Mouse (Mus musculus): ENCODE results near the gene Plekhg5. TPM values are rescaled to one million over a fixed set of nuclear protein-coding genes. Genes with fewer than 3 reads are reported as not detected.

Plekhg5 gene
- polyA plus RNA-seq, 1 experiment from 2014 or later, result 21.3 TPM

DNA sequence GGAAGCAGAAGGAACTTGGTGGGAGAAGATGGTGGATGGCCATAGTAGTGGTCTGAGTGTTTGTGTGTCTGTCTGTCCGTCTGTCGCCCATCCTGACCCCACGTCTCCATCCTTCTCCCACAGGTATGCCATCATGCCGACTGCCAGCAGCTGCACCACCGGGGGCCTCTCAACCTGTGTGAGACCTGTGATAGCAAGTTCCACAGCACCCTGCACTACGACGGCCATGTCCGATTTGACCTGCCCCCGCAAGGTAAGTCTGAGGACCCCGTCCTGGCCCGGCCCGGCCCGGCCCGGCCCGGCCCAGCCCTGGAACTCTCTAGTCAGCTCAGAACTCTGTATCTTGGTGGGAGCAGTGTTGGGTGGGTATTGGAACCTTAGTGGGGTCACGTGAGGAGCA is 29.6 kb downstream of the Plekhg5 start:
- WGBS, result 94% methylated on average over 13 of the region's 16 CpGs
- ATAC-seq (ENCODE audit: insufficient number of reproducible peaks, low FRiP score, low TSS enrichment, low read depth), result no peak
- no peak overlapping the region for H3K27ac ChIP-seq (replicated peaks)
- peaks cover 16% of the 10 kb centered on the region for H3K4me1 ChIP-seq
- no peak overlapping the region for H3K4me3 ChIP-seq (replicated peaks)
- H3K27me3 ChIP-seq, result no peaks in the 10 kb centered on the region
- no peak overlapping the region for H3K9ac ChIP-seq
- no peaks in the 10 kb centered on the region for H3K9me3 ChIP-seq (replicated peaks)
- peaks cover 50% of the 10 kb centered on the region for H3K36me3 ChIP-seq
- no peak overlapping the region for H3K4me2 ChIP-seq (replicated peaks)

DNA sequence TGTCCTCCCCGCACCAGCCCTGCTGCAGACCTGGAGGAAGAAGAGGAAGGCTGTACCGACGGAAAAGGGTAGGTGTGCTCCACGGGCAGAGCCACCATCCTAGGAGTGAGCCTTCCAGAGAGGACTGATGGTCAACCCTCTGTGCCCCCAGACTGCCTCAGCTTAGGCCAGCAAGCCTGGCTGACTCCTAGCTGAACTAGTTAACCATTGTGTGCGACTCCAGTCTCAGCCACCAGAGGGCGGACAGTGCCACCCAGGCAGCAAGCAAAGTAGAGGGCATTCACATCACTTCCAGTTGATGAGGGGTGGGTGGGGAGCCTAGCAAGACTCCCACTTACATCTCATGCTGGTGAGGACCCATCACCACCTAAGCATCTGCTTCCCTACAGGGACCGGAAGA is 30.7 kb downstream of the Plekhg5 start:
- 40% methylated on average over 7 of the region's 7 CpGs for WGBS
- ATAC-seq (ENCODE audit: insufficient number of reproducible peaks, low FRiP score, low TSS enrichment, low read depth), result no peak
- peaks cover 51% of the 10 kb centered on the region for H3K36me3 ChIP-seq
- no peak overlapping the region for H3K9ac ChIP-seq
- no peak overlapping the region for H3K27ac ChIP-seq (replicated peaks)
- no peaks in the 10 kb centered on the region for H3K27me3 ChIP-seq
- no peak overlapping the region for H3K4me3 ChIP-seq (replicated peaks)
- no peaks in the 10 kb centered on the region for H3K9me3 ChIP-seq (replicated peaks)
- H3K4me1 ChIP-seq, result peaks cover 23% of the 10 kb centered on the region
- H3K4me2 ChIP-seq (replicated peaks), result no peak overlapping the region

DNA sequence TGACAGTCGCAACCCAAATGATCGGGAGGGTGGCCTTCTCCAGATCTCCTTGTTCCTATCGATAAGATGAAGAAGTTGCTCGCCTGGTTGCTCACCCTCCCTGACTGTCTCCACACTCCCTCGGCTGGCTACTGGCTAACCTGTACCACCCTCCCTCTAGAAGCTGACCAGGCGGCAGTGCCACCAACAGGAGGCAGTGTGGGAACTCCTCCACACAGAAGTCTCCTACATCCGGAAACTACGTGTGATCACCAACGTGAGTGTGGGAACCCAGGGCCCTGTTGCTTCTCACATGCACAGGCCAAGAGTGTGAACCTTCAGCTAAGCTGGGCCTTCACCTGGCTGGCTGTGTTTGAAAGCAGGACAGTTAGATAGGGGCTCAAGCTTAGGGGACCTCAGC is 34.4 kb downstream of the Plekhg5 start:
- peaks cover 19% of the 10 kb centered on the region for H3K4me1 ChIP-seq
- H3K27me3 ChIP-seq, result no peaks in the 10 kb centered on the region
- no peak overlapping the region for H3K4me3 ChIP-seq (replicated peaks)
- no peak overlapping the region for H3K4me2 ChIP-seq (replicated peaks)
- 0 out of 2 replicates have a peak overlapping the region, but pooled peaks have one; percentile 52 for H3K27ac ChIP-seq (replicated peaks)
- no peaks in the 10 kb centered on the region for H3K9me3 ChIP-seq (replicated peaks)
- peaks cover 85% of the 10 kb centered on the region for H3K36me3 ChIP-seq
- no peak overlapping the region; the same call in 1 of the 2 replicates for H3K9ac ChIP-seq
- no peak for ATAC-seq (ENCODE audit: insufficient number of reproducible peaks, low FRiP score, low TSS enrichment, low read depth)
- 60% methylated on average over 9 of the region's 9 CpGs for WGBS

DNA sequence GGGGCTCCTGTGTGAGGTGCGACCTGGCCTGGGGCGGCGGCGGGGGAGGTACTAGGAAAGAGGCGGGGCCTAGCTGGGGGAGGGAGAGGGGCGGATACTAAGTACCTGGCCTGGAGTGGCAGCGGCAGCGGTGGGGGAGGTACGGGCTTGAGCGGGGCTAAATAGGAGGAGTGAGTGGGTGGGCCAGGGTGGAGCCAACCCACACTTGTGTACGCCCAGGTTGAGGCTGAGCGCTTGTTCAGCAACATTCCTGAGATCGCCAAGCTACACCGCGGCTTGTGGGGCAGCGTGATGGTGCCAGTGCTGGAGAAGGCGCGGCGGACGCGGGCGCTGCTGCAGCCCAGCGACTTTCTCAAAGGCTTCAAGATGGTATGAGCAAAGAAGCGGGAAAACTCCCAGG is 35.2 kb downstream of the Plekhg5 start:
- peak overlapping the region; percentile 71 for H3K27ac ChIP-seq (replicated peaks)
- no peaks in the 10 kb centered on the region for H3K27me3 ChIP-seq
- H3K4me2 ChIP-seq (replicated peaks), result peak overlapping the region; percentile 47
- no peak overlapping the region for H3K9ac ChIP-seq
- H3K36me3 ChIP-seq, result peaks cover 84% of the 10 kb centered on the region
- no peaks in the 10 kb centered on the region for H3K9me3 ChIP-seq (replicated peaks)
- peak overlapping the region; percentile 31 for H3K4me3 ChIP-seq (replicated peaks)
- 15% methylated on average over 24 of the region's 24 CpGs for WGBS
- peaks cover 19% of the 10 kb centered on the region for H3K4me1 ChIP-seq
- peak; percentile 82 for ATAC-seq (ENCODE audit: insufficient number of reproducible peaks, low FRiP score, low TSS enrichment, low read depth)

DNA sequence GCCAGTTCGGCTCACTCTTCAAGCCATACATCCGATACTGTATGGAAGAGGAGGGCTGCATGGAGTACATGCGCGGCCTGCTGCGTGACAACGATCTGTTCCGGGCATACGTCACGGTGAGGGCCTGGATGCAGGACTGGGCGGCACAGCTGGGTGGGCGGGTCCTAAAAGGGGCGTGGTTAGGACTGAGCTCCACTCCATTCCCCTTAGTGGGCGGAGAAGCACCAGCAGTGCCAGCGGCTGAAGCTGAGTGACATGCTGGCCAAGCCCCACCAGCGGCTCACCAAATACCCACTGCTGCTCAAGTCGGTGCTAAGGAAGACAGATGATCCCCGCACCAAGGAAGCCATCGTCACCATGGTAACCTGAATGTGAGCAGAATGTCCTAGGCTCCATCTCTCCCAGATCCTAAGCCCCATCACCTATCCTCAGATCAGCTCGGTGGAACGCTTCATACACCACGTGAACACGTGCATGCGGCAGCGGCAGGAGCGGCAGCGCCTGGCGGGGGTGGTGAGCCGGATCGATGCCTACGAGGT is 35.7 kb downstream of the Plekhg5 start:
- H3K4me2 ChIP-seq (replicated peaks), result peak overlapping the region; percentile 47
- H3K9ac ChIP-seq, result no peak overlapping the region
- H3K4me3 ChIP-seq (replicated peaks), result peak overlapping the region; percentile 31
- ATAC-seq (ENCODE audit: insufficient number of reproducible peaks, low FRiP score, low TSS enrichment, low read depth), result peak; percentile 89
- 22% methylated on average over 30 of the region's 30 CpGs for WGBS
- H3K4me1 ChIP-seq, result peaks cover 19% of the 10 kb centered on the region
- H3K9me3 ChIP-seq (replicated peaks), result no peaks in the 10 kb centered on the region
- no peaks in the 10 kb centered on the region for H3K27me3 ChIP-seq
- peaks cover 85% of the 10 kb centered on the region for H3K36me3 ChIP-seq
- peak overlapping the region; percentile 71 for H3K27ac ChIP-seq (replicated peaks)

DNA sequence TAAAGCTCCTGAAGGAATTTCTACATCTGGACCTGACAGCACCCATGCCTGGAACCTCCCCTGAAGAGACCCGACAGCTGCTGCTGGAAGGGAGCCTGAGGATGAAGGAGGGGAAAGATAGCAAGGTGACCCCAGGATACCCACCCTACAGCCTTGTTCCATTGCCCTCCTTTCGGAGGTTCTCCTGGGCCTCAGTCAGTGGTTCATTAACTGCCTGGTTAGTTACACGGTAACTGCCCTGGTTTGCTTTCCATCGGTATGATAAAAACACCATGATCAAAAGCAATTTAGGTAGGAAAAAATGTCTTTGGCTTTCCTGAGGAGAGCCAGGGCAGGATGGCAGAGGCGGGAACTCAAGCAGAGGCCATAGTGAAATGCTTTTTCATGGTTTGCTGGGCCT is 36.4 kb downstream of the Plekhg5 start:
- Histone ChIP-seq H3K27me3 (no peaks in the 10 kb centered on the region; the same call in 1 of the 2 replicates), H3K4me1 (peaks cover 19% of the 10 kb centered on the region), H3K4me2 (replicated peaks) (no peak overlapping the region), H3K36me3 (peaks cover 85% of the 10 kb centered on the region), H3K27ac (replicated peaks) (no peak overlapping the region), H3K4me3 (replicated peaks) (no peak overlapping the region), H3K9ac (no peak overlapping the region), H3K9me3 (replicated peaks) (no peaks in the 10 kb centered on the region)
- no peak for ATAC-seq (ENCODE audit: insufficient number of reproducible peaks, low FRiP score, low TSS enrichment, low read depth)
- 85% methylated on average over 5 of the region's 5 CpGs for WGBS

DNA sequence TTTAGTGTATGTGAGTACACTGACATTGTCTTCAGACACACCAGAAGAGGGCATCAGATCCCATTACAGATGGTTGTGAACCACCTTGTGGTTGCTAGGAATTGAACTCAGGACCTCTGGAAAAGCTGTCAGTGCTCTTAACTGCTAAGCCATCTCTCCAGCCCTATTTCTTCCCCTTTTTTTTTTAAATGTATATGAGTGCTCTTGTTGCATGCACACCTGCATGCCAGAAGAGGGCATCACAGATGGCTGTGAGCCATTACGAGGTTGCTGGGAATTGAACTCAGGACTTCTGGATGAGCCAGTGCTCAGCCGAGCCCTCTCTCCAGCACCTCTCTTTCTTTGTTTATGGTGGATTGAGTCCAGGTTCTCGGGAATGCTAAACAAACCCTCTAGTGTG is 37.2 kb downstream of the Plekhg5 start:
- Histone ChIP-seq H3K27ac (replicated peaks) (no peak overlapping the region), H3K9me3 (replicated peaks) (no peaks in the 10 kb centered on the region), H3K27me3 (no peaks in the 10 kb centered on the region; the same call in 1 of the 2 replicates), H3K9ac (no peak overlapping the region), H3K36me3 (peaks cover 86% of the 10 kb centered on the region), H3K4me1 (peaks cover 19% of the 10 kb centered on the region), H3K4me3 (replicated peaks) (no peak overlapping the region), H3K4me2 (replicated peaks) (no peak overlapping the region)
- 73% methylated on average over 3 of the region's 3 CpGs for WGBS
- no peak for ATAC-seq (ENCODE audit: insufficient number of reproducible peaks, low FRiP score, low TSS enrichment, low read depth)

DNA sequence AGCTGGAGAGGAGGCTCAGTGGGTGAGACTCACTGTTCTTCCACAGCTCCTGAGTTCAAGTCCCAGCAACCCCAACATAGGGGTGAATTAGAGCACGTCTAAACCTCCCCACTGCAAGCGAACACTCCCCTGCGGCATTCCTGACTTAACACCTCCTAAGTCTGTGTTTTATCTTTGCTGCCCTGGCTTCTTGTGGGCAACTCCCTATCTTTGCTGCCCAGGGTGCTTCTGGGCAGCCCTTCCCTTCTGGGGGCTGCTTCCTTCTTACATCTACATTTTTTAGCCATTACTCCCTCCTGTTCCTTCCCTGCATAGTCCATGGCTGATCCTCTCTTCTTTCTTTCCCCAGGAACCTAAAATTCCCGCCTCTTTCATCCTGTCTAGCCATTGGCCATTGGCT is 38.4 kb downstream of the Plekhg5 start:
- peaks cover 8% of the 10 kb centered on the region for H3K27me3 ChIP-seq
- no peak overlapping the region for H3K4me2 ChIP-seq (replicated peaks)
- ATAC-seq (ENCODE audit: insufficient number of reproducible peaks, low FRiP score, low TSS enrichment, low read depth), result no peak
- no peak overlapping the region for H3K9ac ChIP-seq
- WGBS, result 83% methylated on average over 4 of the region's 4 CpGs
- H3K9me3 ChIP-seq (replicated peaks), result no peaks in the 10 kb centered on the region
- H3K4me3 ChIP-seq (replicated peaks), result no peak overlapping the region
- H3K27ac ChIP-seq (replicated peaks), result no peak overlapping the region
- H3K4me1 ChIP-seq, result peaks cover 24% of the 10 kb centered on the region
- peaks cover 82% of the 10 kb centered on the region for H3K36me3 ChIP-seq

DNA sequence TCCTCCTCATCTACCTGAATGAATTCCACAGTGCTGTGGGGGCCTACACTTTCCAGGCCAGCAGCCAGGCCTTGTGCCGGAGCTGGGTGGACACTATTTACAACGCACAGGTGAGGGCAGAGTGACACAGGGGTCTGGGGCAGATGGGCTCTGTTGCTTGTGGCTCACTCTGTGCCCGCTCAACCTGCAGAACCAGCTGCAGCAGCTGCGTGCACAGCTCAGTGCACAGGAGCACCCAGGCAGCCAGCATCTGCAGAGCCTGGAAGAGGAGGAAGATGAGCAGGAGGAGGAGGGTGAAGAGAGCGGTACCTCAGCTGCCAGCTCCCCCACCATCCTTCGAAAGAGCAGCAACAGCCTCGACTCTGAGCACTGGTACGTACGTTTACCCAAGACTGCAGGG is 40.0 kb downstream of the Plekhg5 start:
- H3K36me3 ChIP-seq, result peaks cover 68% of the 10 kb centered on the region
- H3K9me3 ChIP-seq (replicated peaks), result no peaks in the 10 kb centered on the region
- H3K9ac ChIP-seq, result no peak overlapping the region
- peaks cover 24% of the 10 kb centered on the region for H3K27me3 ChIP-seq
- H3K4me1 ChIP-seq, result peaks cover 26% of the 10 kb centered on the region
- WGBS, result 82% methylated on average over 9 of the region's 9 CpGs
- no peak overlapping the region for H3K4me3 ChIP-seq (replicated peaks)
- H3K4me2 ChIP-seq (replicated peaks), result no peak overlapping the region
- H3K27ac ChIP-seq (replicated peaks), result no peak overlapping the region
- ATAC-seq (ENCODE audit: insufficient number of reproducible peaks, low FRiP score, low TSS enrichment, low read depth), result no peak

DNA sequence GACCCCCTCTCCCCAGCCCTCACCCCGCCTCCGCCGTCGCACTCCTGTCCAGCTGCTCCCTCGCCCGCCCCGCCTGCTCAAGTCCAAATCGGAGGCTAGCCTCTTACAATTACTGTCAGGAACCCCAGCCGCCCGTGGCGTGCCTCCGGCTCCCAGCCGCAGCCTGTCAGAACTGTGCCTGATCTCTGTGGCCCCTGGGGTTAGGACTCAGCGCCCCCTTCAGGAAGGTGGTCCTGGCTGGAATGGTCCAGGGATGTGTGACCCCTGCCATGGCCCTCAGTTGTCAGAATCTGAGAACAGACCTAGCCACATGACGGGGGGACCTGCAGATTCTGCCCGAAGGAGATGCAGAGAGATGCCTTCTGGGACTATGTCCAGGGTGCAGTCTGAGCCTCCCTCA is 41.8 kb downstream of the Plekhg5 start:
- peaks cover 58% of the 10 kb centered on the region for H3K36me3 ChIP-seq
- H3K4me3 ChIP-seq (replicated peaks), result no peak overlapping the region
- H3K4me1 ChIP-seq, result peaks cover 14% of the 10 kb centered on the region
- no peak overlapping the region for H3K4me2 ChIP-seq (replicated peaks)
- ATAC-seq (ENCODE audit: insufficient number of reproducible peaks, low FRiP score, low TSS enrichment, low read depth), result no peak
- no peak overlapping the region for H3K9ac ChIP-seq
- no peaks in the 10 kb centered on the region for H3K9me3 ChIP-seq (replicated peaks)
- WGBS, result 65% methylated on average over 16 of the region's 16 CpGs
- peaks cover 42% of the 10 kb centered on the region for H3K27me3 ChIP-seq
- H3K27ac ChIP-seq (replicated peaks), result no peak overlapping the region

DNA sequence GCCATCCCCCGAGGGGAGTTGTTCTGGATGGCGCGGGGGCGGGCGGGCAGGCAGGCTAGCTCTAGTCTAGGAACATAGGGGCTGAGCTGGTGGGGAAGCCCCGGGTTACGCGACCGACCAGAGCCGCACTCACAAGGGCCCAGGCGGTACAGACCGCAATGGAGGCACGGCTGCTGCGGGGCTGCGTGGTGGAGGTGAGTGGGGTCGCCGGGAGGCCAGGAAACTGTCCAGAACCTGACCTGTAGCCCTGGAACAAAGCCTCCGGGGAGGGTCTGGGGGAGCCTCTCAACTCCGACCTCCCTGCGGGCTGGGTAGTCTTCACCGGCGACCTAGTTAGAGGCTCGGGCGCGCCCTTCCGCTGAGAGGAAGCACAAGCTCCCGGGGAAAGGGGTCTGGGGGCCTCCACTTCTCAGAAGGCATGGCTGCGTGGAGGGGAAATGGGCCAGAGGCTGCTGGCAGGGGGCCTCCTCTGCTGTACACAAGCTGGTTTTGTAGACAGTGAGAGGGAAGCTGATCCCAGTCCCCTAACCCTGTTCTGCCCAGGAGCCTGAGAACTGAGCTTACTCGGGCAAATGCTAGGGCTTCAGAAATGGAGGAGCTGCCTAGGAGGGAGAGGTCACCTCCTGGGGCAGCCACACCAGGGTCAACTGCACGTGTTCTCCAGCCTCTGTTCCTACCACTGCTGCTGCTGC is 43.8 kb downstream of the Plekhg5 start, which contains the start of gene Tnfrsf25:
Gene Tnfrsf25 (plus strand): TSS at position 14 of the 692 bp plus-strand sequence.
- Histone ChIP-seq H3K36me3 (peaks cover 39% of the 10 kb centered on the region), H3K27me3 (peaks cover 62% of the 10 kb centered on the region), H3K9ac (no peak within 1 kb of the TSS), H3K4me3 (replicated peaks) (peak within 1 kb of the TSS; percentile 13; the same call in 1 of the 2 replicates), H3K9me3 (replicated peaks) (no peaks in the 10 kb centered on the region), H3K4me1 (peaks cover 32% of the 10 kb centered on the region), H3K4me2 (replicated peaks) (peak within 1 kb of the TSS; percentile 31), H3K27ac (replicated peaks) (no peak within 1 kb of the TSS)
- WGBS, result 4% methylated on average over 30 of the region's 30 CpGs
- ATAC-seq (ENCODE audit: insufficient number of reproducible peaks, low FRiP score, low TSS enrichment, low read depth), result no peak

DNA sequence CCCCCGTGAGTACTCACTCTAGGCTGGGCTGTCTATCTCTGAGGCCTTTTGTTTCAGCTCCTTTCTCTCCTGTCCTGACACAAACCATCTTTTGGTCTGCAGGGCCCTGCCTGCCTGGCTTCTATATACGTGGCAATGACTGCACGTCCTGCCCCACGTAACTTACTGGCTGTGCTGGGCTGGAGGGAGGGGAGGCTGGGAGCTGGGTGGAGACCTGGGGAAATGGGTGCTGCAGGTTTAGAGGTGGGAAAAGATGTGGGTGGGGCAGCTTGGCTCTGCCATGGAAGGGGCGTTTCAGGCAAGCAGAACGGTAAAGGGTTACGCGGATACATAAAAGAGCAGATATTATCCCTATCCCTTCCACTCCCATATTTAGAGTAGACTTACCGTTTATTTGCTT is 45.2 kb downstream of the Plekhg5 start:
- H3K36me3 ChIP-seq, result peaks cover 26% of the 10 kb centered on the region
- no peak overlapping the region for H3K4me3 ChIP-seq (replicated peaks)
- no peak overlapping the region for H3K9ac ChIP-seq
- peaks cover 35% of the 10 kb centered on the region for H3K4me1 ChIP-seq
- H3K27me3 ChIP-seq, result peaks cover 76% of the 10 kb centered on the region
- H3K9me3 ChIP-seq (replicated peaks), result no peaks in the 10 kb centered on the region
- WGBS, result 61% methylated on average over 9 of the region's 9 CpGs
- no peak overlapping the region for H3K27ac ChIP-seq (replicated peaks)
- ATAC-seq (ENCODE audit: insufficient number of reproducible peaks, low FRiP score, low TSS enrichment, low read depth), result no peak
- no peak overlapping the region for H3K4me2 ChIP-seq (replicated peaks)

Measured in embryonic facial prominence, embryonic 15.5 days (tissue).